Mouse (Mus musculus) hindbrain, embryonic 10.5 days (tissue): ENCODE measurements around the gene Sox9. TPM values are rescaled to one million over a fixed set of nuclear protein-coding genes. Genes with fewer than 3 reads are reported as not detected.

ENCODE experiments used
- DNase-seq: peaks from one replicate; pipeline ENCODE4 v3.0.0-alpha.2; 2017; ENCODE audit warnings: low spot score
- H3K27ac ChIP-seq: fragments of 300-500 bp; sonication (generic); 2 replicates; pipeline ENCODE4 v1.5.1; 2016; ENCODE audit warnings: mild to moderate bottlenecking, moderate library complexity
- H3K27me3 ChIP-seq: fragments of 300-500 bp; sonication (generic); 2 replicates; pipeline ENCODE4 v1.6.1; 2016; ENCODE audit warnings: mild to moderate bottlenecking; ENCODE audit not compliant: poor library complexity, insufficient read depth, severe bottlenecking
- H3K36me3 ChIP-seq: fragments of 300-500 bp; sonication (generic); 2 replicates; pipeline ENCODE4 v1.6.1; 2016; ENCODE audit warnings: mild to moderate bottlenecking, moderate library complexity
- H3K4me1 ChIP-seq: fragments of 300-500 bp; sonication (generic); replicated peaks from 2 replicates; pipeline ENCODE4 v1.6.1; 2016; ENCODE audit warnings: mild to moderate bottlenecking
- H3K4me3 ChIP-seq: fragments of 300-500 bp; sonication (generic); 2 replicates; pipeline ENCODE4 v1.5.1; 2016; ENCODE audit warnings: mild to moderate bottlenecking, moderate library complexity
- H3K9me3 ChIP-seq: fragments of 300-500 bp; sonication (generic); 2 replicates; pipeline ENCODE4 v1.6.1; 2016; ENCODE audit warnings: mild to moderate bottlenecking, moderate library complexity
- WGBS: fragments of 180-500 bp; shearing (Covaris S2); methylation state at CpG from one replicate; pipeline ENCODE4 v1.1.7; 2016; 5-methylcytosine and 5-hydroxymethylcytosine counted together
- polyA plus RNA-seq: library from polyadenylated mRNA; unstranded; fragments of >200 nt; fragmentation: Nextera tagmentation; extraction: Ambion mirVana; gene quantifications from 2 replicates; pipeline ENCODE4 v1.2.1, GENCODE M21; 2016

The Sox9 gene
- polyA plus RNA-seq, 1 experiment from 2014 or later = 138 TPM

DNA sequence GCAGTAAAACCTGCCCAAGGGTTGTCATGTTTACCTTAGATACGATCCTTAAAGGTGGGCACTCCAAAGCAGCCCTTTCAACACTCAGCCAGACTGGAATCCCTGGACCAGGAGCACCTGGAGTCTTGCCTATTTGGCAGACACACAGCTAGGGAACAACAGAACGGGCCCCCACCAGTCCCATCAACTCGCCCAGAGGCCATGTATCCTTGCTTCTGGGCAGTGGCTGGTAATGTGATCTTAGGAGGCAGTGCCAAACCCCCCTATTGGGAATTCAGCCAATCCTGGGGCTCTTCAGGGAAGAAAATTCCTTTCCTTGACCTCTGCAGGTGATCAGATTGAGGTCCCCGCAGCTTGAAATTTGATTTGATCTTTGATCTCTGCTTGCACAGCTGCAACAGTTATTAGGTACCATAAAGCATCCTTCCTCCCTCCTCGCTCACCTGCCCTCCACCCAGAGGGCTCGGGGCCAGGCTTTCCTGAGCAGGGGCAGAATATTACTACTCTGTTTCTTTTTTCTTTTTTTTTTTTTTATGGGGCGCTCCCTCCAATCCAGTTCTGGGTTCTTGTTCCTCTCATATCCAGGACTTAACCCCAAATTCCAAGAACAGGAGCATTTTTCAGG is 53.6 kb downstream of the Sox9 start:
- H3K9me3 ChIP-seq = no peaks in the 10 kb centered on the region
- H3K27ac ChIP-seq = peak overlapping the region; percentile 62
- DNase-seq = no peak
- H3K27me3 ChIP-seq = no peaks in the 10 kb centered on the region; the same call in 1 of the 2 replicates
- peaks cover 61% of the 10 kb centered on the region for H3K4me1 ChIP-seq
- 51% methylated on average over 7 of the region's 7 CpGs for WGBS
- H3K36me3 ChIP-seq = no peaks in the 10 kb centered on the region
- H3K4me3 ChIP-seq = no peak overlapping the region
